Mouse (Mus musculus) MEL (cell line): ENCODE results near the gene Mex3a. TPM values are rescaled to one million over a fixed set of nuclear protein-coding genes. Genes with fewer than 3 reads are reported as not detected.

Experiments
- DNase-seq: peaks from one replicate; pipeline ENCODE4 v3.0.0; 2011; ENCODE audit warnings: low read depth, low spot score
- H3K27ac ChIP-seq: 2 replicates; pipeline ENCODE4 v1.5.1; 2012; ENCODE audit warnings: low read depth, mild to moderate bottlenecking, control low read depth, low read length, moderate library complexity; ENCODE audit not compliant: control insufficient read depth
- H3K27me3 ChIP-seq, 2 experiments: fragments of 150-350 bp in 1 of 2; sonication (generic) in 1 of 2; 2 replicates each; pipeline ENCODE4 v1.6.1; 2012; ENCODE audit warnings: low read length in 2 of 2, mild to moderate bottlenecking in 2 of 2, improper control_type of control experiment in 1 of 2, moderate library complexity in 1 of 2; ENCODE audit not compliant: insufficient read depth in 2 of 2, control insufficient read depth in 1 of 2
- H3K36me3 ChIP-seq, 2 experiments: 2 replicates each; pipeline ENCODE4 v1.6.1; 2012 to 2014; ENCODE audit warnings: low read length in 2 of 2, improper control_type of control experiment in 1 of 2, inconsistent platforms in 1 of 2, mild to moderate bottlenecking in 1 of 2; ENCODE audit not compliant: insufficient read depth in 2 of 2, control insufficient read depth in 1 of 2
- H3K4me1 ChIP-seq, 2 experiments: fragments of 150-350 bp in 1 of 2; sonication (generic) in 1 of 2; 2 replicates each; pipeline ENCODE4 v1.6.1; 2012; ENCODE audit warnings: low read length in 2 of 2, improper control_type of control experiment in 1 of 2, mild to moderate bottlenecking in 1 of 2; ENCODE audit not compliant: insufficient read depth in 2 of 2, control insufficient read depth in 1 of 2
- H3K4me3 ChIP-seq, 2 experiments: fragments of 150-350 bp in 1 of 2; sonication (generic) in 1 of 2; 2 replicates each; pipeline ENCODE4 v1.5.1; 2012; ENCODE audit warnings: low read depth in 2 of 2, low read length in 2 of 2, mild to moderate bottlenecking in 2 of 2, moderate library complexity in 2 of 2, control low read depth in 1 of 2, improper control_type of control experiment in 1 of 2; ENCODE audit not compliant: control insufficient read depth in 1 of 2, insufficient read depth in 1 of 2
- H3K79me2 ChIP-seq: 2 replicates; pipeline ENCODE4 v1.6.1; 2012; ENCODE audit warnings: mild to moderate bottlenecking, low read length, moderate library complexity; ENCODE audit not compliant: control insufficient read depth, poor library complexity, insufficient read depth
- H3K9ac ChIP-seq: 2 replicates; pipeline ENCODE4 v1.6.1; 2012; ENCODE audit warnings: low read depth, mild to moderate bottlenecking, control low read depth, low read length, moderate library complexity; ENCODE audit not compliant: control insufficient read depth, poor library complexity, severe bottlenecking
- H3K9me3 ChIP-seq: fragments of 150-350 bp; sonication (generic); replicated peaks from 2 replicates; pipeline ENCODE4 v1.6.1; 2012; ENCODE audit warnings: mild to moderate bottlenecking, low read length, improper control_type of control experiment, moderate library complexity; ENCODE audit not compliant: insufficient read depth
- CHD1 ChIP-seq: IDR thresholded peaks from 2 replicates; pipeline ENCODE4 v1.6.1; 2012; ENCODE audit warnings: low read depth, mild to moderate bottlenecking, inconsistent platforms, low read length, improper control_type of control experiment
- CHD2 ChIP-seq: IDR thresholded peaks from 2 replicates; pipeline ENCODE4 v1.6.1; 2011; ENCODE audit warnings: low read length, improper control_type of control experiment
- CTCF ChIP-seq, 3 experiments: IDR thresholded peaks in 2 of 3; conservative IDR thresholded peaks in 1 of 3; 2 replicates each; pipeline ENCODE4 v1.5.1; 2011 to 2012; ENCODE audit warnings: low read length in 3 of 3, low read depth in 2 of 3, mild to moderate bottlenecking in 2 of 3, improper control_type of control experiment in 1 of 3, inconsistent platforms in 1 of 3, mixed read lengths in 1 of 3, moderate library complexity in 1 of 3; ENCODE audit not compliant: control insufficient read depth in 1 of 3, insufficient read depth in 1 of 3, poor library complexity in 1 of 3, severe bottlenecking in 1 of 3
- ELF1 ChIP-seq: IDR thresholded peaks from 2 replicates; pipeline ENCODE4 v1.6.1; 2014; ENCODE audit warnings: low read depth, mild to moderate bottlenecking, inconsistent platforms, low read length, improper control_type of control experiment, moderate library complexity
- EP300 ChIP-seq, 2 experiments: IDR thresholded peaks; 2 replicates each; pipeline ENCODE4 v1.6.1; 2011; ENCODE audit warnings: improper control_type of control experiment in 2 of 2, low read length in 2 of 2, low read depth in 1 of 2, mild to moderate bottlenecking in 1 of 2
- ETS1 ChIP-seq: IDR thresholded peaks from 2 replicates; pipeline ENCODE4 v1.6.1; 2012; ENCODE audit warnings: low read depth, mild to moderate bottlenecking, inconsistent platforms, low read length, improper control_type of control experiment, moderate library complexity
- GABPA ChIP-seq: IDR thresholded peaks from 2 replicates; pipeline ENCODE4 v1.6.1; 2012; ENCODE audit warnings: low read depth, mild to moderate bottlenecking, inconsistent platforms, low read length, improper control_type of control experiment, moderate library complexity
- GATA1 ChIP-seq: IDR thresholded peaks from 2 replicates; pipeline ENCODE4 v1.6.1; 2011; ENCODE audit warnings: low read depth, low read length, improper control_type of control experiment
- MAFK ChIP-seq: IDR thresholded peaks from 2 replicates; pipeline ENCODE4 v1.6.1; 2011; ENCODE audit warnings: low read depth, mild to moderate bottlenecking, low read length, improper control_type of control experiment, borderline replicate concordance
- MAX ChIP-seq: IDR thresholded peaks from 2 replicates; pipeline ENCODE4 v1.6.1; 2011; ENCODE audit warnings: low read length, improper control_type of control experiment
- MEF2A ChIP-seq: IDR thresholded peaks from 2 replicates; pipeline ENCODE4 v1.6.1; 2014; ENCODE audit warnings: low read depth, mild to moderate bottlenecking, inconsistent platforms, low read length, improper control_type of control experiment; ENCODE audit not compliant: poor library complexity, insufficient replicate concordance, severe bottlenecking; ENCODE audit errors: extremely low read depth
- MXI1 ChIP-seq: IDR thresholded peaks from 2 replicates; pipeline ENCODE4 v1.6.1; 2011; ENCODE audit warnings: mild to moderate bottlenecking, low read depth, low read length, improper control_type of control experiment
- MYC ChIP-seq: IDR thresholded peaks from 2 replicates; pipeline ENCODE4 v1.6.1; 2011; ENCODE audit warnings: low read depth, mild to moderate bottlenecking, low read length, improper control_type of control experiment, moderate library complexity
- NRF1 ChIP-seq: IDR thresholded peaks from 2 replicates; pipeline ENCODE4 v1.6.1; 2014; ENCODE audit warnings: low read depth, mild to moderate bottlenecking, inconsistent platforms, low read length, improper control_type of control experiment, moderate library complexity; ENCODE audit not compliant: poor library complexity, insufficient read depth, severe bottlenecking
- POLR2A ChIP-seq, 2 experiments: IDR thresholded peaks; 2 replicates each; pipeline ENCODE4 v1.6.1; 2011 to 2012; ENCODE audit warnings: low read length in 2 of 2, mild to moderate bottlenecking in 2 of 2, control low read depth in 1 of 2, improper control_type of control experiment in 1 of 2, low read depth in 1 of 2, moderate library complexity in 1 of 2; ENCODE audit not compliant: control insufficient read depth in 1 of 2, insufficient read depth in 1 of 2, poor library complexity in 1 of 2
- POLR2AphosphoS2 ChIP-seq: IDR thresholded peaks from 2 replicates; pipeline ENCODE4 v1.6.1; 2011; ENCODE audit warnings: low read length, improper control_type of control experiment
- RAD21 ChIP-seq: IDR thresholded peaks from 2 replicates; pipeline ENCODE4 v1.6.1; 2011; ENCODE audit warnings: mild to moderate bottlenecking, low read depth, low read length, improper control_type of control experiment
- RCOR1 ChIP-seq: IDR thresholded peaks from 2 replicates; pipeline ENCODE4 v1.6.1; 2012; ENCODE audit warnings: low read depth, mild to moderate bottlenecking, inconsistent platforms, low read length, improper control_type of control experiment
- SMC3 ChIP-seq: IDR thresholded peaks from 2 replicates; pipeline ENCODE4 v1.6.1; 2011; ENCODE audit warnings: low read depth, low read length, improper control_type of control experiment
- TAL1 ChIP-seq: IDR thresholded peaks from 2 replicates; pipeline ENCODE4 v1.6.1; 2012; ENCODE audit warnings: mild to moderate bottlenecking, inconsistent platforms, low read length, moderate library complexity, mixed read lengths
- TBP ChIP-seq: IDR thresholded peaks from 2 replicates; pipeline ENCODE4 v1.8.0; 2011; ENCODE audit warnings: low read depth, low read length, improper control_type of control experiment
- TCF12 ChIP-seq: IDR thresholded peaks from 2 replicates; pipeline ENCODE4 v1.6.1; 2014; ENCODE audit warnings: low read depth, mild to moderate bottlenecking, inconsistent platforms, low read length, improper control_type of control experiment, moderate library complexity
- UBTF ChIP-seq: IDR thresholded peaks from 2 replicates; pipeline ENCODE4 v1.6.1; 2012; ENCODE audit warnings: low read depth, mild to moderate bottlenecking, inconsistent platforms, low read length, improper control_type of control experiment, moderate library complexity, borderline replicate concordance; ENCODE audit not compliant: insufficient read depth
- USF1 ChIP-seq: IDR thresholded peaks from 2 replicates; pipeline ENCODE4 v1.6.1; 2014; ENCODE audit warnings: low read depth, mild to moderate bottlenecking, inconsistent platforms, low read length, improper control_type of control experiment, moderate library complexity
- USF2 ChIP-seq, 2 experiments: IDR thresholded peaks; 2 replicates each; pipeline ENCODE4 v1.6.1; 2011 to 2012; ENCODE audit warnings: improper control_type of control experiment in 2 of 2, low read length in 2 of 2, borderline replicate concordance in 1 of 2, inconsistent platforms in 1 of 2, low read depth in 1 of 2, mild to moderate bottlenecking in 1 of 2; ENCODE audit not compliant: insufficient read depth in 1 of 2
- ZC3H11A ChIP-seq: IDR thresholded peaks from 2 replicates; pipeline ENCODE4 v1.6.1; 2012; ENCODE audit warnings: low read depth, mild to moderate bottlenecking, inconsistent platforms, low read length, improper control_type of control experiment
- ZMIZ1 ChIP-seq: IDR thresholded peaks from 2 replicates; pipeline ENCODE4 v1.6.1; 2012; ENCODE audit warnings: low read depth, mild to moderate bottlenecking, inconsistent platforms, low read length, improper control_type of control experiment, moderate library complexity
- ZNF384 ChIP-seq: IDR thresholded peaks from 2 replicates; pipeline ENCODE4 v1.6.1; 2012; ENCODE audit warnings: low read depth, mild to moderate bottlenecking, inconsistent platforms, low read length, improper control_type of control experiment
- polyA plus RNA-seq, 2 experiments: library from polyadenylated mRNA; stranded (reverse) in 1 of 2; unstranded in 1 of 2; fragments of >175 nt in 1 of 2; fragments of >200 nt in 1 of 2; gene quantifications; 2 replicates each; pipeline versions ENCODE4 v1.2.1 to v1.2.4; 2012; ENCODE audit warnings: low replicate concordance in 2 of 2, low read depth in 1 of 2; ENCODE audit not compliant: insufficient read length in 2 of 2, insufficient read depth in 1 of 2, missing spikeins in 1 of 2
- total RNA-seq: library from RNA; depleted of rRNA; stranded (reverse); fragments of 300-350 nt; gene quantifications from 2 replicates; pipeline ENCODE4 v1.2.3, GENCODE M21; 2012

The Mex3a gene
- total and polyA plus RNA-seq, 3 experiments: 5.5 to 10.1 TPM; not detected in 1

GRCm38 (mm10) chr3:88579454-88580117, 47.4 kb downstream of the Mex3a start (continued):
- TF ChIP-seq ZC3H11A: no peak
- TF ChIP-seq MAX: peak; percentile 77
- peak; percentile 84; the same call in 1 of the 2 replicates for TF ChIP-seq POLR2AphosphoS2
- TF ChIP-seq UBTF: no peak
- no peak for TF ChIP-seq MEF2A
- 0 out of 2 replicates have a peak, but pooled peaks have one; percentile 48 for TF ChIP-seq CHD1
- TF ChIP-seq GABPA: no peak
- TF ChIP-seq ZNF384: no peak
- TF ChIP-seq TAL1: no peak
- TF ChIP-seq RCOR1: peak; percentile 54; the same call in 1 of the 2 replicates
- TF ChIP-seq CTCF (IDR thresholded peaks at IDR 0.05 in 2 of 3, conservative IDR thresholded peaks at IDR 0.05 in 1 of 3; ENCODE audit: control insufficient read depth in 1 of 3, insufficient read depth in 1 of 3, low read depth in 2 of 3, low read length in 3 of 3, poor library complexity in 1 of 3, severe bottlenecking in 1 of 3): no peak
- TF ChIP-seq MXI1: peak; percentile 83
- no peak for TF ChIP-seq RAD21
- no peak for TF ChIP-seq USF1
- no peak for TF ChIP-seq ETS1

GRCm38 (mm10) chr3:88585769-88586168, 53.6 kb downstream of the Mex3a start:
- H3K79me2 ChIP-seq: peaks cover 6% of the 10 kb centered on the region
- H3K9ac ChIP-seq: no peak overlapping the region
- H3K4me1 ChIP-seq: peaks cover 0 to 4% of the 10 kb centered on the region in 2 experiments; a peak in 2 of 4 replicates
- TF ChIP-seq ELF1 (no peak), MEF2A (no peak), USF1 (no peak), CHD2 (no peak), NRF1 (no peak), USF2 (IDR thresholded peaks at IDR 0.05; ENCODE audit: borderline replicate concordance in 1 of 2, insufficient read depth in 1 of 2, low read depth in 1 of 2, low read length in 2 of 2) (no peak), POLR2A (IDR thresholded peaks at IDR 0.05; ENCODE audit: control insufficient read depth in 1 of 2, insufficient read depth in 1 of 2, low read depth in 1 of 2, low read length in 2 of 2, poor library complexity in 1 of 2) (no peak), MAFK (no peak), SMC3 (no peak), TCF12 (no peak), MYC (no peak), MAX (no peak), GATA1 (no peak), EP300 (IDR thresholded peaks at IDR 0.05; ENCODE audit: low read depth in 1 of 2, low read length in 2 of 2) (no peak), CHD1 (no peak), TBP (no peak), ZMIZ1 (no peak)
- TF ChIP-seq, all 39 proteins: peak for 0
- H3K36me3 ChIP-seq: peaks cover 5 to 31% of the 10 kb centered on the region in 2 experiments
- no peak for DNase-seq
- H3K27me3 ChIP-seq: no peaks in the 10 kb centered on the region
- H3K27ac ChIP-seq: no peak overlapping the region
- H3K9me3 ChIP-seq: no peaks in the 10 kb centered on the region
- H3K4me3 ChIP-seq: no peak overlapping the region
